Mouse (Mus musculus) testis, adult 2 months (tissue): ENCODE measurements at regions not wholly inside any gene's neighbourhood (a gene's known extent, or its start where the extent isn't known, plus 50 kb on each side); places are given as distances from the start of the nearest gene placed in this dataset.

Experiments
- H3K27ac ChIP-seq: fragments of 200-500 bp; 2 replicates; pipeline ENCODE4 v1.5.1; 2012; ENCODE audit warnings: low read depth, low read length; ENCODE audit not compliant: control insufficient read depth, insufficient read depth
- H3K27me3 ChIP-seq: fragments of 200-500 bp; 2 replicates; pipeline ENCODE4 v1.6.1; 2012; ENCODE audit warnings: mild to moderate bottlenecking, low read length, moderate library complexity; ENCODE audit not compliant: control insufficient read depth, insufficient read depth
- H3K36me3 ChIP-seq: fragments of 200-500 bp; 2 replicates; pipeline ENCODE4 v1.6.1; 2012; ENCODE audit warnings: mild to moderate bottlenecking, low read length; ENCODE audit not compliant: control insufficient read depth, insufficient read depth
- H3K4me1 ChIP-seq: fragments of 200-500 bp; 2 replicates; pipeline ENCODE4 v1.6.1; 2012; ENCODE audit warnings: low read length; ENCODE audit not compliant: control insufficient read depth, insufficient read depth
- H3K4me3 ChIP-seq: fragments of 200-500 bp; 2 replicates; pipeline ENCODE4 v1.5.1; 2012; ENCODE audit warnings: low read depth, mild to moderate bottlenecking, low read length, moderate library complexity, mixed read lengths; ENCODE audit not compliant: control insufficient read depth
- CTCF ChIP-seq: fragments of 200-500 bp; IDR thresholded peaks from 2 replicates; pipeline ENCODE4 v1.5.1; 2012; ENCODE audit warnings: low read depth, mild to moderate bottlenecking, inconsistent platforms, low read length, moderate library complexity; ENCODE audit not compliant: control insufficient read depth, insufficient read depth, insufficient replicate concordance
- POLR2A ChIP-seq: fragments of 200-500 bp; IDR thresholded peaks from 2 replicates; pipeline ENCODE4 v1.6.1; 2012; ENCODE audit warnings: low read depth, mild to moderate bottlenecking, inconsistent platforms, low read length, moderate library complexity; ENCODE audit not compliant: control insufficient read depth

DNA sequence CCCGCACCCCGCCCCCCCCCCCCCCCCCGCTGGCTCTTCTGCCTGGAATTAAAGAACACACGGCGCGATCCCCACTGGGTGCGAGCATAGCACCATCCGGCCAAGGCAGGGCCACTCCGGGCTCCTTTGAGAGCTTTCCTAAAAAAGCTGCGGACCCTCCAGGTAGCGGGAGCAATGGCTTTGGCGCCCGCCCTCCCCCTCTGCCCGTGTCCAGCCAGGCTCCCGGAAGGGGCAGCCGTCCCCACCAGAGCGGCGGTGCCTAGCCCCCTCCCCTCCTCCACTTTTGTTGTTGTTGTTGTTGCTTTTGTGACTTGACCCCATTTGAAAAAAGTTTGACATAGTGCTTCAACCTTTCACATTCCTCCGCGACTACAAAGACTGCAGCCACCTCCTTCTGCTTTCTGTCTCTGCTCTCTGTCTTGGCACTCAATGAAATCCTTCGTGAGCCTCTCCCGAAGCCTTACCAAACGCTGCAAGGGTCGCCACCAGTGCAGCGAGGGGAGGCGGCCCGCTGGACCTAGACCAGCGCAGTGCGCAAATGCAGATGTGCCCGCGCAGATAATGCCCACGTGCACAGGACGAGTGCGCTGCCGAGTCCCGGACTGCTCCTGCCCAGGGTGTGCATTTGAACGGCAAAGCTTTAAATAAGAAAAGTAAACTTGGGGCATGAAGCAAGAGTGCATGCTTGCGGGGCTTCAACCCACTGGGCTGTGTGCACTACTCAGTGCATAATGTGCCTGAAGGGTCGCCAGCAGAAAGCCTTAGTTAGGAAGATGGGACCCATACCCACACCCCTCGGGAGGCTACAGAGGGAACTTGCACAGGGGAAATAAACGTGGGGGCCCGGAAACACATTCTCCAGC lies 179.0 kb upstream of the Xlr start:
- no peak for TF ChIP-seq CTCF
- TF ChIP-seq POLR2A = no peak
- Histone ChIP-seq H3K27ac (no peak overlapping the region), H3K36me3 (no peaks in the 10 kb centered on the region), H3K4me3 (peak overlapping the region; percentile 27), H3K27me3 (no peaks in the 10 kb centered on the region), H3K4me1 (peaks cover 9% of the 10 kb centered on the region)

DNA sequence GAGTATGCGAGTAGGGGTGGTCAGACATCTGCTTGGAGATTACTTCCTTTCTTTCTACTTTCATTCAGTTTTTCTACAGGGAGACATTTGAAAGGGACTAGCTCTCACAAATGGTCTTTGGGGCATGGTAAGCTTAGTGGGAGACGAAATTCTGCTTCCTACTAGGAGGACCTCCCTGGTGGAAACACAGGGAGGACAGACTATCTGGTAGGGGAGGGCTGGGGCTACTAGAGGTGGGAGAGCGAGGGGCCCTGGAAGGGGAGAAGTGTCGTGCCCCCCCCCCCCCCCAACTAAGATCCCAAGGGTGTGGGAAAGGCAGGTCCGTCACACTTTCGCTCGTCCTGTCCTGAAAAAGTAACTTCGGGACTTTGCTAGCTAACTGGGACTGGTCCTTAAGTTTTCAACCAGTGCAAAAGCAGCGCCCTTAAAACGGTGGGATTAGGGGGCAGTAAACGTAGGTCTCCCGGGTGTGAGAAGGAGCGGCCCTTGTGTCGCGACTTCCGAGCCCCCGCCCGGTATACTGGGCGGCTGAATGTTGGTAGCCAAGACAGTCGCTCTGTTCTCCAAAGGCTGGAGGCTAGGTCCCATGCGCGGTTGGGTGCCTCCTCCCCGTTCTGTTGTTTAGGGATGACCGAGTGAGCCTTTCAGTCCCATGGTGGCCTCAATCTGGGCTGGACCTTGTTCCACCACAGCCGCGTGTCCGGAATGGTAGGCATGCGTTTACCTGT lies 178.2 kb upstream of the Xlr start:
- H3K27ac ChIP-seq = no peak overlapping the region
- H3K4me1 ChIP-seq = peaks cover 9% of the 10 kb centered on the region
- H3K36me3 ChIP-seq = no peaks in the 10 kb centered on the region
- TF ChIP-seq POLR2A (no peak), CTCF (no peak)
- H3K27me3 ChIP-seq = no peaks in the 10 kb centered on the region
- peak overlapping the region; percentile 9; the same call in 1 of the 2 replicates for H3K4me3 ChIP-seq

DNA sequence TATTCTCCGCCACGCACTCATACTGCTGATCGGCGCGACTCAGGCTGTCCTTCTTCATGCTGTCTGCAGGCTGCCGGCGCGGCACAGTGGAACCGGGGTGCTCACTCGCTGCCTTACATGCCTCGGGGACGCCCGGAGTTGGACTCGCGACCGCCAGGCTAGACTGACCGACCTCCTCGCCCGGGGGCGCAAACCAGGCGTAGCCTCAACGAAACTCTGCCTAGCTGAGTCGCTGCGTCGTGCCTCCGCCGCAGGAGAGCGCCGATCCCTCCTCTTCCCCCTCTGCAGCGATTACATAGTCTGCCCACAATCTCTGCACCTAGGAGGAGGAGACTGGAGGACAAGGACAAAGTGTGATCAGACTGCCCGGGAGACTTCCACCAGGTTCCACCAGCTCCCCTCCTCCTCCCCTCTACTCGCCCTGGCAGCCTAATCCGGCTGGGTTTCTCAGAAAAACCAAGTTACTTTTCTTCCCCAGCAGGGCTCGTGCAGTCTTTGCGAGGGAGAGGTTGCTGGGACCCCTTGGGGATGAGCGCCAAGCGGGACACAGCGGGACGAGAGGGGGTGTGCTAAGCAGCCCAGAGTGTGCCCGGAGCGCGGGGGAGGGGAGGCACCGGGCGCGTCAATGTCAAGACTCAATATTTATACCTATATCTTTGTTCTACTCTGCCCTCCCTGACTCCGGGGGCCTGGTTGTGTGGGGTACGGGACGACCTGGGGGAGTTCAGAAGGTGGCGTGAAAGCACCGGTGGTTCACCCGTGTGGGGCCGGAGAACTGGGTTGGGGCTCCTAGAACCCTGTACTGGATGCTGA lies 177.4 kb upstream of the Xlr start:
- H3K27ac ChIP-seq = no peak overlapping the region
- peak overlapping the region; percentile 47 for H3K4me3 ChIP-seq

More for the DNA sequence above, 177.4 kb upstream of the Xlr start:
- no peaks in the 10 kb centered on the region for H3K27me3 ChIP-seq
- no peaks in the 10 kb centered on the region for H3K36me3 ChIP-seq
- peaks cover 9% of the 10 kb centered on the region for H3K4me1 ChIP-seq
- TF ChIP-seq POLR2A (no peak), CTCF (no peak)
